Mouse (Mus musculus): ENCODE data around the gene Fancc. TPM values are rescaled to one million over a fixed set of nuclear protein-coding genes. Genes with fewer than 3 reads are reported as not detected.

The Fancc gene
- total RNA-seq, 2 experiments from 2014 or later: 1.5 to 2.9 TPM

DNA sequence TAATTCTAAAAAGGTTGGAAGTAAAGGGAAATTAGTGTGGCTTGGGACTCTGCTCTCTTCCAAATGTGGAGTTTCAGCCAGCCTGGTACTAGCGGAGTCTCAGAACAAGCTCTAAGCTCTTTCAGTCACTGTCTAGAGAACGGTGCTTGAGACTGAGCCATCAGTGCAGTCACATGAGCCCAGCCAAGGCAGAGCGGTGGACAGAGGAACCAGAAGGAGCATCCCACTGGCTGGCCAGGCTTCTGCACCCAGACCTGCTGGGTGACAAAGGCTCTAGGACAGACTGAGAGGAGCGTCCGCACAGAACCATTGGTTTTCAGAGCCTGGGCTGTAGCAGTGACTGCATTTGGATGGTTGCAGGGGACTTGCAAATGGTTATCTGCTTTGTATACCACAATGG lies 194.7 kb downstream of the Fancc start:
- intact Hi-C loops (cut with DNase I): no loop called here
- no peak for DNase-seq

DNA sequence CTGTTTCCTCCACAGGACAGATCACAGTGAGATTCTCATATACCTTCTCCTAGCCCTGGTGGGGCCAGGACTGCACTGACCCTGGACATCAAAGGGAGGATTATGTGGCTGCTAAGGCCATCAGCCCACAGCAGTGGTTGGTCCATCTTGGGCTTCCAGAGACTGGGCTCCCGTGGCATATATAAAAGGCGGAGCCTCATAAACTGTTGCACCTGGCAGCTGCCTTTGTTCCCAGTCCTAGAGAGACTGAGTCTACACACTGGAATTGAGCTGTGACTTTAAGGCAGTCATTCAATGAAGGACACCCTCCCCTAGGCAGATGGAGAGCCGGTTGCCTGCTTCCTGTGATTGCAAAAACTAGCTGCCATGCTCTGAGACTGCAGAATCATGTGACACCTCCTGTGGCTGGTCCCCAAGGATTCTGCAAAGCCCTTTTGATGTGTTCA lies 195.3 kb downstream of the Fancc start:
- DNase-seq: no peak
- intact Hi-C loops (cut with DNase I): no loop called here

DNA sequence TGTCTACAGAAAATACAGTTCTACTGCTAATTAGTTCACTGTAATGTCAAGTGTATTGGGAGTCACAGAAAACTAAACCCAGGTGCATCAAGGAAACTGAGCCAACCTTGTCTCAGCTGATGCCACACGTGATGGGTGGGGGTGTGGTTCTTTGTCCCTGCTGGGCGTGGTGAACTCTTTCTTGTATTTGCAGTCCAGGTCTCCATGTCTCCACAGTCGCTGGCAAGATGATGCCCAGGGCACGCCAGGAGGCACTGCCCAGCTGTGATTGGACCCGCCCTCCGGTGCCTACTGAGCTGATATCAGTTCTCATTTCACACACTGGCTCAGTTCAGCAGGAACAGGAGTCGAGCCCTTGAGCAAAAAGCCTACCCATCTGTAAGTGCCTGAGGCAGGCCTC lies 196.1 kb downstream of the Fancc start:
- intact Hi-C loops (cut with DNase I): no loop called here
- no peak for DNase-seq

DNA sequence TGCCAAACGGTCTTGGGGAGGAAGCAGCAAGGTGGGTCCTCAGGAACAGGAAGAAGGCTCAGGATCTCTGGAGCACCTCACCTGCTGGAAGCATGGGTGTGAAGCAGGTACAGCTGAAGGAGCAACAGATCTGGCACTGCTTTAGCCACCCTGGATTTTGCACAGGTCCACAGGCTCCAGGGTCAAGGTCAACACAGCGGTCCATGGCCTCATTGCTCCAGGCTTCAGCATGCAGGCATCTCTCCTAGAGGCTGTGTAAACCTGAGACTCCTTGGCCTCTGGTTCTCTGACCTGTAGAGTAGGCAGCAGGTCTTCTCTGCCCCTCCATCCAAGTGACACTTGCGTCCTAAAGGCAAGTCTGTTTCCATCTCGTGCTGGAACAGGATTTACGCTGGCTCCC lies 198.1 kb downstream of the Fancc start:
- no peak for DNase-seq
- intact Hi-C loops (cut with DNase I): no loop called here

DNA sequence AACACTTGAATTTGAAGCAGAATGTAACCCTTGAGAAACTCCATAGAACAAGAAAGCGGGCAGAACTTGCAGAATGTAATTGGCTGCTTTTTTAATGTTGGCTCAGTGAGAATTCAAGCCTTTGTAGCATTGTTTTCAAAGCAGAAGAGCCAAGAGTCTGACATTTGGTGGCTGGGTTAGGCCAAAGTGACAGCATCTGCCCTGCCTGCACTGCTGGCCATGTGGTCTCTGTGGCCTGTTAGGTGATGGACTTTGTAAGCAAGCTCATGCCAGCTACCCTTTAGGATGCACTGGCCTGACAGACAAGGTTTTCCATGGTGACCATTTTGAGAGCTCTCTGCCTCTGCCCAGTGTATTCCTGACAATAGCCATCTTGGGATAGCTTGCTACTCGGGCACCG lies 199.1 kb downstream of the Fancc start:
- intact Hi-C loops (cut with DNase I): no loop called here
- DNase-seq: no peak

DNA sequence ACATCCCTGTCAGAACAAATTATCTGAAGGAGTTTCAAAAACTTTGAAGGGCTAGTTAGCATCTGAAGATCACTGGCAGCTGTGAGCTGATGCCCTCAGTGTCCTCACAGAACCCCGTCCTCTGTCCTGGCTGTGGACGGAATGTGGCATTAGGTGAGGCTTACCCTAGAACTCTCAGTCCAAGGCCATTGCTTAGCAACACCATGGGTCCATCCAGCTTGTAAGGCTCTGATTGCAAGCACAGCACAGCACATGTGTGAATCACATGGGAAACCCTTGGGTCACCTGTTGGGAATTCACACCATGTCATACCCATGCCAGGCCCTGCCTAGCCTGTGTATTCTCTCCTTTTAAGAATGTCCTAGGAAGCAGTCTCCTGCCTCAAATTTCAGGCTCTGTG lies 200.1 kb downstream of the Fancc start:
- no peak for DNase-seq
- intact Hi-C loops (cut with DNase I): no loop called here

DNA sequence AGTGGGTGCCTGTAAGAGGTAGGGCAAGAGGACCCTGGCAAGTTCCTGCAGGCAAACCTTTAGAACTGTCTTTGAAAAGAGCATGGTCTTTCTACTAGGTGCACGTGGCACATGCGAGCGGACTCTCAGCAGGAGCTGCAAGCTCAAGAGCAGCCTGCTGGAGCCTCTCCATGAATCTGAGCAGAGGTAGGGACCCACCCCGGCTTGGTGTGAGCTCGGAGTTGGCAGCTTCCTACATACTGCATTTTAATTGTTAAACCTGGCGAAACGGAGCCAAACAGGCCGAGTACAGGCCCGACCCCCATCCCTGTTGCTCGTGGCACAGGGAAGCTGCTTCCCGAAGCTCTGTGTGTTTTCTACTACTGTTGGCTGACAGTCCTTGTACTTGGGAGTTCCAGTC lies 200.8 kb downstream of the Fancc start:
- intact Hi-C loops (cut with DNase I): no loop called here
- no peak for DNase-seq

DNA sequence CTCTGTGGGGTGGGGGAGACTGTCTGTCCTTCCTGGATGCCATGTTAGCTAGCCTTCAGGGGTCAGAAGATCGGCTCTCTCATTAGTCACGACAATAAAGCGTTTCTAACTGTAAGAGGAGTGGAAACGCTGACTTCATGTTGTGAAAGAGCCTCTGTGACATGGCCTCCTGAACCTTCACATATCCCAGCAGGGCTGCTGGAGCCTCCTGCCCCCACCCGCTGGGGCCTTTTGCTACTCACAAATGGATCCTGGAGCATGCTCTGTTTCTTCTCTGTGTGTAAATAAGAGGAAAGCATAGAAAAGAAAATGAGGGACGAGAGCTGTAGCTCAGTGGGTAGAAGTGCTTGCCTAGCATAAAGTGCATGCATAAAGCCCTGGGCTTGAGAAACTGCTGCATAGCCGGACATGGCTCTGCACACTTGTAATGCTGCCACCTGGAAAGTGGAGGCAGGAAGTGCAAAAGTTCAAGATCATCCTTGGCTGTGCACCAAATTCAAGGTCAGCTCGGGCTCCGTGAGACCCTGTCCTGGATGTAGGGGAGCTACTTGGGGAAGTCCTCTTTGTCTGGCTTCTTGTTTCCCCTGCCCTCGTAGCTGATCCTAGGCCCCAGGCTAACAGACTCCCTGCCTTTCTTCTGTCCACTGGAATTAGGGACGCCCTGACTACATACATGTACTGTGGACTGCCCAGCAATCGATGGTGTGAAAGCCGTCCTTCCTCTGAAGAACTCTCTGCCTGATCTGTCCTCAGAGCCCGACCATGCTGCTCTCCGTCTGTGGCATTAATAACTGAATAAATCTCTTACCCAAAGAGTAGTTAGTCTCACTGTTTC lies 202.5 kb downstream of the Fancc start:
- intact Hi-C loops (cut with DNase I): no loop called here

DNA sequence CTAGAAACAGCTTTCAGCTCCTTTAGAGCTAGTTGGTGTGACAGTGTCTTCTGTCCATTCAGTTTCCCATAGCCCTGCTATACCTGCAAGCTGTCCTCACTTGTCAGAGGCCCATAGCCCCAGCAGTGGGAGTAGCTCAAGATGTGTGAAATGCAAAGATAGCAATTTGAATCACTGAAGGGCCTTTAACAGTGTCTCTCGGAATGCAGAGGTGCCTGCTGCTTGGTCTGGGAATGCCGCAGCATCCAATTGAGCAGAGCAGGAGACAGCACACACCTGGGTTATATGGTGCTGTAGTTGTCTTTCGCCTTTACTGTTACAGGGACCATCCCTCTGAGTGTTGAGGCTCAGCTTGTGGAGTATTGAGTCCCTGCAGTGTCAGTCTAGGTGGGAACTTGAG lies 203.4 kb downstream of the Fancc start:
- no peak for DNase-seq
- intact Hi-C loops (cut with DNase I): no loop called here

More for the DNA sequence above, 202.5 kb downstream of the Fancc start:
- no peak for DNase-seq

DNA sequence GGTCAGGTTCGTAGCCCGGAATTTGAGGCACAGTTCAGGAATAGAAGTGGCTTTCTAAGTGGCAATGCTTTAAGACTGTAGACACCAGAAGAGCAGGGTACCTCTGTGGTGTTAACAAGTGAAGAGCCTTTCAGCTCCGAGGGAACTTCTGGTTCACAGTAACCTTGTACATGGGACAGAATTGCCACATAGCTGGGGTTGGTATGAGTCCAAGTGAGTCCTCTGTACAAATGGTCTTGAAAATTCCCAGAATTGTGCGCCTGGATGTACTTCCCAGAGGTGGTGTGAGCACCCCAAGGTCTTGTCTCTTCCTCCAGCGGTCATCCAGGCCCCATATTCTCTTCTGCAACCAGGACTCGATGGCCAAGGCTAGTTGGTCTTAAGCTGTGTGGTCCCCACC lies 206.1 kb downstream of the Fancc start:
- intact Hi-C loops (cut with DNase I): no loop called here
- DNase-seq: no peak

DNA sequence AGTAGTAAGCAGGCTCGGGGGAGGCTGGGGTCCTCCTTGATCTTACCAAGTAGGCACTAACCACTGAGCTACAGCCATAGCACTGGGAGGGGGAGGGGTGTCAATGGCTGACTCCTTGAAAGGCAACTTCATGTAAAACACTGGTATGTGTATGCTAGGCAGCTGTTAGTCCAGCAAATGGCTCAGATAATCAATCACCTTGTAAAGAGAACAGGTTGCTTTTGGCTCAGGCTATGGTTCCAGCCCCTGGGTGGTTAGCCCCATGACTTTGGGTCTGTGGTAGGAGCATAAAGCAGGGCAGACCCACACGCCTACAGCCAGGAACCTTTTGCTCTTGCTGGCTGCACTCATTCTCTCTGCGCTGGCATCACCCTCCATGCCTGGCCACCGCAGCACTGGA lies 207.0 kb downstream of the Fancc start:
- intact Hi-C loops (cut with DNase I): no loop called here
- no peak for DNase-seq

DNA sequence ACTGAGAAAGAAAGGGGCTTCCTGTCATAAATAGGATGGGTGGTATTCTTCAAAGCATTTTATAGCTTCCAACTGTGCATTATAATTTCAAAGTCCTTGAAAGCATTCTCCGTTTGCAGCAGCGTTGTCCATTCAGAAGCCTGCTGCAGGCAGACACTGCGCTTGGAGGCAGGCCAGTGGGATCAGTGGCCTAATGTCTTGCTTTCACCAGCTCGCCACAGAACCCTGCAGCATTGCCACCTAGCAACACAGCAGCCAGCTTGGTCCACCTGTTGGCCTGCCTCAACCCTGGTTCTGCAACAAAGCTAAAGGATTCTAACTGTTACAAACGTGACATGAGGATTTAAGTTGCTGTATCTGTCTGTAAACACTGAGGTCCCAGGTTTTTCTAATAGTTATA lies 207.4 kb downstream of the Fancc start:
- DNase-seq: no peak
- intact Hi-C loops (cut with DNase I): no loop called here

DNA sequence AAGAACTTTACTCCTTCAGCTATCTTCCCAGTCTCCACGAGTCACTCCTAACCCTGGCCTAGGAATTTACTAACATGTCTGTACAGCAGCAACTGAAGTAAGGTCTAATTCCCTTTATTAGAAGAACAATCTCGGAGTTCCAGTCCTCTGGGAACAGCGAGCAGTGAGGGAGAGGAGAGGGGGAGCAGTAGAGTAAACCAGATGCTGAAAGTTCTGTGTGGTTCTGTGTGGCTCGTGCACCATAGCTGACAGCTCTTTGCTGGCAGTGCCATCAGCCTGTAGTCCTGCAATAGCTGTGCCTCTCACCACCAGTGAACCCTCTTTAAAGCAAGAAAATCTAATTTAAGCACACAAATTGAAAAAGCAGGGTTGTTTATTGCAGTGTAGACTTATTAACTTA lies 207.9 kb downstream of the Fancc start:
- intact Hi-C loops (cut with DNase I): no loop called here
- DNase-seq: no peak

DNA sequence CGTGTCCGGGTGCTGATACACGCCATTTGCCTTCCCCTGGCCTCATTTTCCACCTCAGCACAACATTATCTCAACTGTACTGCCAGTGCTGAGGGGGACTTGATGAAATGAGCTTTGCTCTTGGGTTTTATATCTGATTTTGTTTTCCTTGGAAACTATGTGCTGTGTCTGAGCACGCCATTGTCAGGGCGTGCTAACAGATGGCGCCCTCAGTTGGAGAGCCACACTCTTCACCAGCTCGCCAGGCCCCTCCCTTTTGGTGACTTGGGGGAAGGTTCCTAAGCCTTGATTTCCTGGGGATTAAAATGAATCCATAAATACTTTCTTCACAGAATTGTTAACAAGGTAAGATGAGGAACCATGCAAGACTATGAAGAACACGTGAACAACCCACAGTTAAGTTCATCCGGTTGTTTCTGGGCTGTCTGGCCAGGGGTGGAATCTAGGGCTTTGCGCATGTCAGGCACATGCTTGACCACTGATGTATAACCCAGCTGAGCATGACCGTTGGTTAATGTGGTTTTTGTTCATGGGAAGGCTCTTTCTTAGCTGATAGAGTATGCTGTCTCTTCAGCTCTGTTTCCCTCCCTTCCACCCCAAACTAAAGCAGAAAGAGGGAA lies 210.5 kb downstream of the Fancc start:
- intact Hi-C loops (cut with DNase I): no loop called here
- no peak for DNase-seq

DNA sequence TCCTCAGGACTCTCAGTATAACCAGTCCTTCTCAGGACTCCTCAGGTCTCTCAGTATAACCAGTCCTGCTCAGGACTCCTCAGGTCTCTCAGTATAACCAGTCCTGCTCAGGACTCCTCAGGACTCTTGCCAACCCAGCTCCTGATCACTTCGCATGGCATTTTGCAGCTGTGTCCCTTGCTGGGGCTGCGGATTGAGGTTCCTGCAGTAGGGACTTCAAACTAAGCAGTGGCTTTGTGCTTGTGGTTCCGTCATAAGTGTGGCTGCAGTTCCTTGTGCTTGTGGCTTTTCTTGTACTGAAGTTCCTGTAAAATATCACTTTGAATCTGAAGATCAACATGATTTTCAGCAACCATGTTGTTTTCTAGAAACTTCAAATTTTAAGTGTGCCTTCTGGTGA lies 212.3 kb downstream of the Fancc start:
- intact Hi-C loops (cut with DNase I): no loop called here
- DNase-seq: no peak

DNA sequence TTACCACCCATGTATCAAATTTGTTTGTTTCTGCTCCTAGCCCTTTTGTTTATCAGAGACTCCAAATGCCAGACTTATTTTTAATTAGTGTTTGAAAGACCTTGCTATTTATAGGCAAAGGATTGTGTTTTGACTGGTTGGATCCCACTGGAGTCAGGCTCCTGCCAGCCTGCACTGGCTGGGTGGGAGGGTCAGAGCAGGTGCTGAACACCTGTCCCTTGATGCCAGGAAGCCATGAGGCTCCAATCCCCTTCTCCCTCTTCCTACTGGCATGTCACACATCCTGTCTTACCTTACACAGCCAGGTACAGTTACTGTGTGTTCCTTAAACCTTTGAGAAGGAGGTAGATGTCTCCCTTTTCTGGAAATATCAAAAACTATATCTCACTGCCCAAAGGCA lies 213.8 kb downstream of the Fancc start:
- intact Hi-C loops (cut with DNase I): no loop called here
- DNase-seq: no peak

DNA sequence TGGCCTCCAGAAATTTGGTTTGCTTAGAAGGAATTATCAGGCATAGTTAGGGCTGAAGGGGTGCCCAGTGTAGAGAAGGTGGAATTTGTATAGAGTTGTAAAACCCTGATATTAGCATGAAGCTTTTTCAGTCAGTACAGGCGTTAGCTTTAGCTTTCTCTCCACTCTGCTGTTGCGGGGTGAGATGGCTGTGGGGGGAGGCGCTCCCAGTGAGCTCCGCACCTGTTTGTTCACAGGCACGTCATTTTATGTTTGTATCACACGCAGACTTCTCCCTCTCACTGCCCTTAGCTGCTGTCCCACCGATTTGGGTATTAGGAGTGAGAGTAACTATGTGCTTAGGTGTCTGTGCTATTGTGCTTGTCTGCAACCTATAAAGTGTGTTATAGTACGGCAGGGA lies 215.9 kb downstream of the Fancc start:
- no peak for DNase-seq
- intact Hi-C loops (cut with DNase I): no loop called here

DNA sequence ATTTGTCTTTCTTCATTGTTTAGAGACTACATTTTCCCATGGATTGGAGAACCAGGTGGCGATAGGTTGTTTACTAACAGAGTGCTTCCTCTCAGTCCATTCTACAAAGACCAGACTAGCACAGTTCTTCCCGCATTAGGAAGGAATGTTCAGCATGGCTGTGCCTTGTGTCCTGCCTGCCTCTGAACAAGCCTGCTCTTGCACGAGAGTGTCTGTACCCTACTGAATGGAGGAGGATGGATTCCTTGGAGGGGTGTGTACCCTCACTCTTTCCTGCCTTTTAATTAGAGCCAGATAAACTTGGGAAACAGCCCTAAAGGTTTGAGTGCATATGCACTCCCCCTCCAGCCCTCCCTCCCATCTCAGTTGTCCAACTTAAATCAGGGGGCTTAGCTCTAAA lies 216.7 kb downstream of the Fancc start:
- intact Hi-C loops (cut with DNase I): no loop called here

DNA sequence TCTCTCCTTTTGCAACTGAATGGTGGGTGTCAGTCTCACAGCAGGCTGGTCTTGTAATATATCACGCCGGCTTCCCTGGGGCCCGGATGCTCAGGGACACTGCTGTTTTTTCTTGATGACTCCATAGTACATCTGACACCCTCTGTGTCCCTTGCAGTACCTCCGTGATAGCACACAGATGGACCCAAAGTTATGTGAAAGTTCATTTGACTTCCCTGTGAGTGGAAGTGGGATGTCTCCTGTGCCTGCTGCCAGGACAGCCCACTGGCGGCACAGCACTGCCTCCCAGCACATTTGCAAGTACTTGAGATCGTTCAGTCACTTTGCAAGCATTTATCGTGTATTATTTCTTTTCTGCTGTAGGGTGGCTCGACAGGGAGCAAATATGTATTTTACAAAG lies 217.3 kb downstream of the Fancc start:
- DNase-seq: no peak
- intact Hi-C loops (cut with DNase I): loop anchor here (5.0 kb wide), 1 partner anchor 38 kb away; no protein-coding TSS in a partner anchor

More for the DNA sequence above, 216.7 kb downstream of the Fancc start:
- no peak for DNase-seq

DNA sequence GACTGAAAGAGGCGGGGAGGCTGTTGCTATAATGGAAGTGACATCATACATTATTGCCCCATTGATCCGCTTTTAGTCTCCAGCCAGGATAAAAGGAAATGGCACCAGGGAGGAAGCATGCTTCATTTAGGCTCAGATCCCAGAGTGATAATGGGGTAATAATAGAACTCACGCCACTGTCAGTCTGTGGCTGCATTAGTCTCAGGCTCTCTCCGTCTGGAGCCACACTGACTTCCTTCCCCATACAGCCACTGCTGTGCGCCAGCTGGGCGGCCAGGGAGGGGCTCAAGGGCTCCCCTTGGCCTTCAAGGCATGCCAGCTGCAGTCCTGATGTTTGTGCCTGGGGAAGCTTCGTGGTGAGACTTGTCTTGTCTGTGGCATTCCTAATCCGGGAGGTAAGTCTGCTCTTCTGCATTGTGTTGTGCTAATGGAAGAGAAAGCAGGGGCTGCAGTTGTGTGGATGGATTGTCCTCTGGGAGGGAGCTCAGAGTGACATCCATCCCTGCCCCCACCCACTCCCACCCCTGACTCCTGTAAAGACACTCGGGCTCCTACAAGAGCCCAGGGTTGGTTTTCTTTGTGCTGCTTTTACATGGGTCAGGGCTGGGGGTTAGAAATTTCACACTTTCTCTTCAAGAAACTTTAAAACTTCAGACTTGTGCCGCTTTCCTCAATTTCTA lies 218.1 kb downstream of the Fancc start:
- no peak for DNase-seq
- intact Hi-C loops (cut with DNase I): loop anchor here (5.0 kb wide), 1 partner anchor 37 kb away; no protein-coding TSS in a partner anchor

DNA sequence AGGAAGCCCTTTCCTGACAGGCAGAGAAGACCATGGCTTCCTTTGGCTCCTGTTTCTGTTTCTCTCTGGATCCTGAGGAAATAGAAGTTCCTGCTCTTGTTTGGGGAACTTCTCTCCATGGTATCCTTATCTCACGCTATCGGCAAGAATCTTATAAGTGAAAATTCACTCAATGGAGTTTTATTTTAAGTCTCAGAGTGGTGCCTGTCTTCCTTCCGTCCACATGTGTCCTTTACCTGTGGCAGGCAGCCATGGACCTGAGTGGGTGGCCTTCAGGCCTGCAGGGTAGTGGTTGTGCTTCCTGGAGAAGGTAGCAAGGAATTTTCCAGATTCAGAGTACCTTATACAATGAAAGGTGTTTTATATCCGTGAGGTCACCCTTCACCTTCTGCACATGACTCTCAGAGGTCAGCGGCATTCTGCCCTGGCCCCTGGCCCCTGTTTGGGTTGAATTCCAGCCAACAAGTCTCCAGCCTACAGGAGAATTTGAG lies 218.9 kb downstream of the Fancc start:
- DNase-seq: no peak
- intact Hi-C loops (cut with DNase I): loop anchor here (5.0 kb wide), 1 partner anchor 36 kb away; no protein-coding TSS in a partner anchor

Data from gastrocnemius, postnatal 36 days (tissue).